Mouse (Mus musculus) intestine, embryonic 16.5 days (tissue): ENCODE measurements around the gene Lamp1. TPM values are rescaled to one million over a fixed set of nuclear protein-coding genes. Genes with fewer than 3 reads are reported as not detected.
A peak's percentile ranks its signal among the peaks of the same experiment; 100 is the strongest.

Source experiments
- ATAC-seq: fragments of 200-750 bp; cut with Nextera tagmentation; 2 replicates; pipeline ENCODE4 v1.8.0; 2017; ENCODE audit warnings: moderate TSS enrichment, moderate library complexity
- H3K27ac ChIP-seq: fragments of 300-500 bp; sonication (generic); 2 replicates; pipeline ENCODE4 v1.5.1; 2014; ENCODE audit warnings: mild to moderate bottlenecking, low read length
- H3K27me3 ChIP-seq: fragments of 300-500 bp; sonication (generic); replicated peaks from 2 replicates; pipeline ENCODE4 v1.6.1; 2014; ENCODE audit warnings: low read length, control low read depth, mixed read lengths; ENCODE audit not compliant: control insufficient read depth, insufficient read depth
- H3K36me3 ChIP-seq: fragments of 300-500 bp; sonication (generic); 2 replicates; pipeline ENCODE4 v1.6.1; 2014; ENCODE audit warnings: low read length, control low read depth; ENCODE audit not compliant: control insufficient read depth, insufficient read depth
- H3K4me1 ChIP-seq: fragments of 300-500 bp; sonication (generic); 2 replicates; pipeline ENCODE4 v1.6.1; 2014; ENCODE audit warnings: low read length, control low read depth, mixed read lengths; ENCODE audit not compliant: control insufficient read depth, insufficient read depth
- H3K4me2 ChIP-seq: fragments of 300-500 bp; sonication (generic); 2 replicates; pipeline ENCODE4 v1.6.1; 2014; ENCODE audit warnings: low read depth, low read length, control low read depth
- H3K4me3 ChIP-seq: fragments of 300-500 bp; sonication (generic); 2 replicates; pipeline ENCODE4 v1.5.1; 2014; ENCODE audit warnings: mild to moderate bottlenecking, low read length
- H3K9ac ChIP-seq: fragments of 300-500 bp; sonication (generic); 2 replicates; pipeline ENCODE4 v1.6.1; 2014; ENCODE audit warnings: low read depth, low read length
- H3K9me3 ChIP-seq: fragments of 300-500 bp; sonication (generic); 2 replicates; pipeline ENCODE4 v1.6.1; 2016; ENCODE audit warnings: low read length, control low read depth; ENCODE audit not compliant: control insufficient read depth
- WGBS: fragments of 180-500 bp; shearing (Covaris S2); extraction: QIAGEN DNeasy Blood & Tissue Kit; methylation state at CpG from one replicate; pipeline ENCODE4 v1.1.7; 2014; 5-methylcytosine and 5-hydroxymethylcytosine counted together
- microRNA counts: library from miRNA; unstranded; fragments of <30 nt; microRNA quantifications from one replicate; lab custom pipeline; 2016
- microRNA-seq: library from miRNA; unstranded; fragments of <30 nt; microRNA quantifications from one replicate; pipeline ENCODE4, GENCODE M21; 2016
- polyA plus RNA-seq: library from polyadenylated mRNA; unstranded; fragments of >200 nt; fragmentation: Nextera tagmentation; extraction: Ambion mirVana; gene quantifications from 2 replicates; pipeline ENCODE4 v1.2.1, GENCODE M21; 2015

Gene Lamp1
- polyA plus RNA-seq, 1 experiment from 2014 or later = 256 TPM

DNA sequence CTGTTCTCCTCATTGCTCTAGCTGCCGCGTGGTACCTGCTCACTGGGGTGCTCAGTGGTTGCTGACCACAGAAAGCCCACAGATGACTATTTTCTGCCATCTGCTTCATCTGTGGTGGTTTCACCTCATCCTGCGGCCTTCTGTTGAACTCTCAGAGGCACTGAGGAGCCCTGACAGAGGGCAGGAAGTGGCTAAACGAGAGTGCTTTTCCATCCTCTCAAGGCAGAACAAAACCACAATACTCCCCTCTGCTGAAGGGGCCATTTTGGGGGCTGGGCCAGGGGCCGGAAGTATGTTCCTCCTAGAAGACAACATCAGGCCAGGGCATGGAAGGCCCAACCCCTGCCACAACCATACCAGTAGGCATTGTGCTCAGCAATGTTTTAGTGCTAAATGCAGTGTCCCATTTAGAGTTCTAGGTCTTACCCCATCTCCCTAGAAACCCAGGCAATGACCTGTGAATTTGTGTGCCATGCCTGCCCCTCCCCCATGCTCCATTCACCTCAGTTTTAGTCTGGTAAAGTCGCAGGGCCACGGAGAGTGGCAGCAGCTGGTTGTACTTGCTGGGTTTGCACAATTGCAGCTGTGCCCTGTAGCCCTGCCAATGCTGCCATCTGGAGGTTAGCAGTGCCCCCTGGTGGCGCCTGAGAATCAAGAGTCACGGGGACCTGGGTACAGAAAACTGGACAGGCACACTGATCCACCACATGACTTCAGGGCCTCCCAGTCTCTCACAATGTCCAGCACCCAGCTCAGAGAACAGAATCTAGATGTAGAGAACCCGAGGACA lies 54.7 kb downstream of the Lamp1 start:
- no peaks in the 10 kb centered on the region for H3K9me3 ChIP-seq
- H3K9ac ChIP-seq = no peak overlapping the region
- peaks cover 8% of the 10 kb centered on the region for H3K4me1 ChIP-seq
- no peaks in the 10 kb centered on the region for H3K36me3 ChIP-seq
- no peak overlapping the region for H3K4me3 ChIP-seq
- H3K27ac ChIP-seq = no peak overlapping the region
- WGBS = 25% methylated on average over 10 of the region's 10 CpGs
- ATAC-seq = peak; percentile 74
- H3K27me3 ChIP-seq = no peaks in the 10 kb centered on the region
- H3K4me2 ChIP-seq = no peak overlapping the region

DNA sequence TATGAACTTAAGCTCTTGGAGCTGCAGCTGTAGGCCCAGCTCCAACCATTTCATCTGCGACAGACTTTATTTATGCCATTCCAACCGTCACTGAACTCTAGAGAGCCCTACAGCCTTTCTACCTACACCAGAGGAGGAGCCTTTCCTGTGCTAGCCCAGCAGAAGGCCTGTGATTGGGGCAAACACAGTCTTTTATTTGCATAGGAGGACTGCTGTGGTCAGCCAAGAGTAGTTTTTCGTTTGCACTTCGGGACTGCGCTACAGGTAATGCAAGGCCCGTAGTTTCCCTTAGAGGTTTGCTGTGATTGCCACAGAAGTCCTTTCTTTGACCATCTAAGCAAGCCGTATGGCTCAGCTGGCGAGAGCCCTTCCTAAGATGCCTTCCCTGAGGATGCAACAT lies 57.4 kb downstream of the Lamp1 start:
- H3K9me3 ChIP-seq = no peaks in the 10 kb centered on the region
- ATAC-seq = no peak
- H3K9ac ChIP-seq = no peak overlapping the region
- H3K4me3 ChIP-seq = no peak overlapping the region
- no peaks in the 10 kb centered on the region for H3K36me3 ChIP-seq
- peaks cover 8% of the 10 kb centered on the region for H3K4me1 ChIP-seq
- no peak overlapping the region for H3K27ac ChIP-seq
- no peak overlapping the region for H3K4me2 ChIP-seq
- 61% methylated on average over 8 of the region's 8 CpGs for WGBS
- no peaks in the 10 kb centered on the region for H3K27me3 ChIP-seq

DNA sequence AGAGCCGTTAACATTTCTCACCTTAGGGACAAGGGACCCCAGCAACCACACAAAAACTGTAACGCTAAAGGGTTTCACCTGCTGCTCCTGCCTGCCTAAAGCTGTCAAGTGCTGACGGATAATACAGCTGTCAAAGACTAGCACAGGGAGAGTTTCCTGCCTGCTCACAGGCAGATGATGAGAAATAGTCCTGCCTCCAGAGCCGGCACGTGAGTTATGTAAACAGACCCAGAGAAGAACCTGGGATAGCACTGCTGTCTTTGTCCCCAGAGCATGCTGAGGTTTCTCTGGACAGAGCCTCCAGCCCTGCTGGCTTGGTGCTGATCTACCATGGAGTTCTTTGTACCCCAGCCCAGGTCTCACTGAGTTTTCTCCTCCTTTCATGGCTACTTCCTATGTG lies 58.1 kb downstream of the Lamp1 start:
- 16% methylated on average over 5 of the region's 5 CpGs for WGBS
- no peak overlapping the region for H3K4me3 ChIP-seq
- H3K4me1 ChIP-seq = peaks cover 8% of the 10 kb centered on the region
- no peak overlapping the region for H3K4me2 ChIP-seq
- H3K27ac ChIP-seq = no peak overlapping the region
- ATAC-seq = no peak
- H3K36me3 ChIP-seq = no peaks in the 10 kb centered on the region
- H3K9me3 ChIP-seq = no peaks in the 10 kb centered on the region
- H3K9ac ChIP-seq = no peak overlapping the region
- H3K27me3 ChIP-seq = no peaks in the 10 kb centered on the region

DNA sequence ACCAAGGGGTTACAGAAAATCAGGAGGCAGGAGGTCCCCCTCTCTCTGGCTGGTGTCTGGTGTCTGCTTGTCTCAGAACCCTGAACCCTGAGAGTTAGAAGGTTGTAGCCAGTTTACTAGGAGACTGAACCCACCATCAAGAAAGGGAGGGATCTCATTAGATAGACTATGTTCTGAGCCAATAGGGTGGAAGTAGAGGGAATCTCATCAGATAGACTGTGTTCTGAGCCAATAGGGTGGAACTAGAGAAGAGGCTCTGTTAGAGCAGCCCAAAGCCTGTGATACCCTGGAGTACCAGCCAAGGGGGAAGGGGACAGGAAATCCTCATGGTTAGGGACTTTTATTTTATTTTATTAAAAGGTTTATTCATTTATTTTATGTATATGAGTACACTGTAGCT lies 59.0 kb downstream of the Lamp1 start:
- peaks cover 8% of the 10 kb centered on the region for H3K4me1 ChIP-seq
- ATAC-seq = no peak

DNA sequence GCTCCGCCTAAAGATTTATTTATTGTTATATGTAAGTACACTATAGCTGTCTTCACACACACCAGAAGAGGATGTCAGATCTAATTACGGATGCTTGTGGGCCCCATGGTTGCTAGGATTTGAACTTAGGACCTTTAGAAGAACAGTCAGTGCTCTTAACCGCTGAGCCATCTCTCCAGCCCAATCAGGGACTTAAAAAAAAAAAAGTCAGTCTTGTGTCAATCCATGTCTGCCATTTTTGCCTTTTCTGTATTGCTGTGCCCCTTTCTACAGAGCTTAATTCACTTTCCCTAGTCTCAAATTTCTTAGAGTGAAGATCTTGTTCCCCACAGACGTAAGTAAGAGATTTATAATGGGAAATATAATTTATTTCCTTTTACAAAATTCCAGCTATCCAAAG lies 59.5 kb downstream of the Lamp1 start:
- no peak for ATAC-seq
- Histone ChIP-seq H3K9ac (no peak overlapping the region), H3K27ac (no peak overlapping the region), H3K9me3 (no peaks in the 10 kb centered on the region), H3K4me2 (no peak overlapping the region), H3K27me3 (no peaks in the 10 kb centered on the region), H3K4me1 (peaks cover 4% of the 10 kb centered on the region), H3K36me3 (no peaks in the 10 kb centered on the region), H3K4me3 (no peak overlapping the region)
- WGBS = 82% methylated on average over 4 of the region's 4 CpGs

More for the DNA sequence above, 59.0 kb downstream of the Lamp1 start:
- no peak overlapping the region for H3K4me3 ChIP-seq
- H3K9ac ChIP-seq = no peak overlapping the region
- H3K27ac ChIP-seq = no peak overlapping the region
- H3K27me3 ChIP-seq = no peaks in the 10 kb centered on the region
- no peaks in the 10 kb centered on the region for H3K36me3 ChIP-seq
- no peaks in the 10 kb centered on the region for H3K9me3 ChIP-seq
- no peak overlapping the region for H3K4me2 ChIP-seq

DNA sequence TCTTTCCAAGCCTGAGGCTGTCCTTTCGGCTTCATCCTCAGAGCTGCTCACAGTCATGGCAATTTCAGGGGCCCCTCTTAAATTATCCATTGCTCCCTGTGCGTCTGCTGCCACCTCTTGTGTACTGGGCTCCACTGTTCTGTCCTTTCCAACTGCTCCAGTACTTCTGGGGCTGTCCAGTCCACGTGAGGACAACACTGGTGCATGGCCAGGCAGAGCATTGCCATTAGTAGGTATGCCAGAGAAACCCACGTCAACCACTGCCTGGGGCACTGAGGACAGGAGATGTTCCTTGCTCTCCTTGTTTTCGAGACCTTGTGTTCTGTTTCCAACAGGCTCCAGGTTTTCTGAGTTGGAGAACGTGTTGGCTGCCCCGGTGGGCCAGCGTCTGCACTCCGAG lies 65.5 kb downstream of the Lamp1 start:
- no peaks in the 10 kb centered on the region for H3K4me1 ChIP-seq
- H3K9me3 ChIP-seq = no peaks in the 10 kb centered on the region
- no peak overlapping the region for H3K27ac ChIP-seq
- H3K36me3 ChIP-seq = no peaks in the 10 kb centered on the region
- H3K4me2 ChIP-seq = no peak overlapping the region
- no peak overlapping the region for H3K9ac ChIP-seq
- WGBS = 83% methylated on average over 9 of the region's 9 CpGs
- H3K4me3 ChIP-seq = no peak overlapping the region
- no peak for ATAC-seq
- no peaks in the 10 kb centered on the region for H3K27me3 ChIP-seq

MicroRNAs within 50 kb of the gene (microRNA counts, 519-probe panel; counts per million panel counts)
- microRNA mmu-miR-1968 (lab: Ali Mortazavi, UCI) = 1,951 counts per million, percentile 40 among the panel's probes with 10 or more counts

Small RNAs within 50 kb of the gene (microRNA-seq; reads per million reads assigned to microRNA genes)
- gene Mir1968 (34.8 reads per million, percentile 36 among the genes with 10 or more reads in this experiment), gene Mir7065 (not detected)

Other genes starting within 250 kb of the Lamp1 start
- gene F7, start 133.1 kb upstream of the Lamp1 start, polyA plus RNA-seq = 0.13 and 0.18 TPM in 2 replicates
- 27.6 and 42.9 TPM in 2 replicates for gene F10, start 121.9 kb upstream of the Lamp1 start, polyA plus RNA-seq
- gene Proz, start 98.2 kb upstream of the Lamp1 start, polyA plus RNA-seq = 13.0 and 18.5 TPM in 2 replicates
- 28.7 and 30.2 TPM in 2 replicates for gene Pcid2, start 53.7 kb upstream of the Lamp1 start, polyA plus RNA-seq
- 81.5 and 84.7 TPM in 2 replicates for gene Cul4a, start 53.5 kb upstream of the Lamp1 start, polyA plus RNA-seq
- gene Grtp1, start 41.5 kb downstream of the Lamp1 start, polyA plus RNA-seq = 71.7 and 75.3 TPM in 2 replicates
- gene Adprhl1, start 95.0 kb downstream of the Lamp1 start, polyA plus RNA-seq = 0.29 and 0.40 TPM in 2 replicates
- 16.9 and 17.7 TPM in 2 replicates for gene Dcun1d2, start 129.0 kb downstream of the Lamp1 start, polyA plus RNA-seq
- 28.0 and 32.5 TPM in 2 replicates for gene Tmco3, start 129.0 kb downstream of the Lamp1 start, polyA plus RNA-seq
- 116 and 123 TPM in 2 replicates for gene Tfdp1, start 179.6 kb downstream of the Lamp1 start, polyA plus RNA-seq
- not detected in 2 replicates for gene Atp4b, start 237.7 kb downstream of the Lamp1 start, polyA plus RNA-seq
- not detected in 2 replicates for gene Grk1, start 245.9 kb downstream of the Lamp1 start, polyA plus RNA-seq